Mouse (Mus musculus): ENCODE data around the gene Bloc1s5. TPM values are rescaled to one million over a fixed set of nuclear protein-coding genes. Genes with fewer than 3 reads are reported as not detected.

Gene Bloc1s5
- total RNA-seq, 2 experiments from 2014 or later: 0.38 to 11.2 TPM

GRCm38 (mm10) chr13:38580601-38581457 is 54.1 kb downstream of the Bloc1s5 start:
- peak; percentile 64 for ATAC-seq (replicated peaks; ENCODE audit: low FRiP score, poor library complexity, severe bottlenecking)

GRCm38 (mm10) chr13:38579971-38580600 is 54.8 kb downstream of the Bloc1s5 start:
- ATAC-seq (replicated peaks; ENCODE audit: low FRiP score, poor library complexity, severe bottlenecking): no peak

- no peak for ATAC-seq (replicated peaks; ENCODE audit: low FRiP score, poor library complexity, severe bottlenecking)
Measured at GRCm38 (mm10) chr13:38574668-38575067, 60.2 kb downstream of the Bloc1s5 start.

- no peak for ATAC-seq (replicated peaks; ENCODE audit: low FRiP score, poor library complexity, severe bottlenecking)
Measured at GRCm38 (mm10) chr13:38573281-38573680, 61.6 kb downstream of the Bloc1s5 start.

GRCm38 (mm10) chr13:38565245-38565644 is 69.7 kb downstream of the Bloc1s5 start:
- no peak for ATAC-seq (replicated peaks; ENCODE audit: low FRiP score, poor library complexity, severe bottlenecking)

GRCm38 (mm10) chr13:38554611-38555010 is 80.3 kb downstream of the Bloc1s5 start:
- no peak for ATAC-seq (replicated peaks; ENCODE audit: low FRiP score, poor library complexity, severe bottlenecking)

- ATAC-seq (replicated peaks; ENCODE audit: low FRiP score, poor library complexity, severe bottlenecking): no peak
Measured at GRCm38 (mm10) chr13:38554210-38554609, 80.7 kb downstream of the Bloc1s5 start.

GRCm38 (mm10) chr13:38548681-38549080 is 86.2 kb downstream of the Bloc1s5 start:
- no peak for ATAC-seq (replicated peaks; ENCODE audit: low FRiP score, poor library complexity, severe bottlenecking)

GRCm38 (mm10) chr13:38547717-38548116 is 87.2 kb downstream of the Bloc1s5 start:
- no peak for ATAC-seq (replicated peaks; ENCODE audit: low FRiP score, poor library complexity, severe bottlenecking)

GRCm38 (mm10) chr13:38546754-38547153 is 88.2 kb downstream of the Bloc1s5 start:
- no peak for ATAC-seq (replicated peaks; ENCODE audit: low FRiP score, poor library complexity, severe bottlenecking)

- ATAC-seq (replicated peaks; ENCODE audit: low FRiP score, poor library complexity, severe bottlenecking): no peak
Measured at GRCm38 (mm10) chr13:38545460-38545859, 89.4 kb downstream of the Bloc1s5 start.

GRCm38 (mm10) chr13:38544769-38545445 is 90.0 kb downstream of the Bloc1s5 start:
- ATAC-seq (replicated peaks; ENCODE audit: low FRiP score, poor library complexity, severe bottlenecking): no peak

- no peak for ATAC-seq (replicated peaks; ENCODE audit: low FRiP score, poor library complexity, severe bottlenecking)
Measured at GRCm38 (mm10) chr13:38543455-38544125, 91.3 kb downstream of the Bloc1s5 start.

Other genes starting within 250 kb of the Bloc1s5 start
- 9.4 and 20.2 TPM in 2 replicates for gene Txndc5, start 106.3 kb downstream of the Bloc1s5 start, total RNA-seq (2015; ENCODE audit: low replicate concordance)
- gene Txndc5, start 106.3 kb downstream of the Bloc1s5 start, total RNA-seq (2017; ENCODE audit: low replicate concordance): 7.9 and 9.7 TPM in 2 replicates
- gene Eef1e1, start 23.9 kb upstream of the Bloc1s5 start, total RNA-seq (2015; ENCODE audit: low replicate concordance): 1.9 and 16.1 TPM in 2 replicates
- gene Eef1e1, start 23.9 kb upstream of the Bloc1s5 start, total RNA-seq (2017; ENCODE audit: low replicate concordance): 3.8 and 5.3 TPM in 2 replicates

Measured in erythroblast, adult 5-6 weeks (primary cell).